Mouse (Mus musculus) olfactory bulb, adult 2 months (tissue): ENCODE data around the gene Mycbp2.

ENCODE experiments used
- CTCF ChIP-seq: fragments of 200-500 bp; IDR thresholded peaks from 2 replicates; pipeline ENCODE4 v1.5.1; 2012; ENCODE audit warnings: low read depth, mild to moderate bottlenecking, low read length, moderate library complexity; ENCODE audit not compliant: insufficient read depth
- POLR2A ChIP-seq: fragments of 200-500 bp; IDR thresholded peaks from 2 replicates; pipeline ENCODE4 v1.6.1; 2012; ENCODE audit warnings: mild to moderate bottlenecking, low read depth, low read length, moderate library complexity; ENCODE audit not compliant: insufficient read depth

- no peak for TF ChIP-seq CTCF
- TF ChIP-seq POLR2A, result no peak
Measured at GRCm38 (mm10) chr14:103356066-103356465, 9.5 kb upstream of the Mycbp2 start.
